Mouse (Mus musculus) frontal cortex, adult (tissue): Measurements from ENCODE around the gene Ghr.

Experiments used
- ATAC-seq: cut with Nextera tagmentation; 2 replicates; pipeline ENCODE4 v1.9.2; 2017; ENCODE audit warnings: mild to moderate bottlenecking, moderate library complexity, mixed read lengths; ENCODE audit not compliant: low TSS enrichment

The Ghr gene

DNA sequence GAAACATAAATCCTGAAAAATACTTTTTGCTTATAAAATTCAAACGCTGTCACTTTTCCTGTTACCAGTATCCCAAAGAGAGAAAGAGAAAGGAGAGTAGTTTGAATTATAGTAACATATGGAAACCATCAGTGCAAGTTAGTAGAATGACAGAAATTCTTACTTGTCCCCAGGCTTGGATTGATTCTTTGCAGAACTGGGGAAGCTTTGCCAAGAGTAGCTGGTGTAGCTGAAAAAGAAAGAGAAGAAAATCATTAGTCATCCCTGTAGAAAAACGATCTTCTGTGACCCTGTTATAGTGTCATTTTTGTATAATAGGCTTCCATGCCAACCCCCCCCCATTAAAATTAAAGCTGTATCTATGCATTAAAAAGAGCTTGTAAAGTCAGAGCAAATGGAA, 194.8 kb downstream of the Ghr start:
- ATAC-seq = no peak

GRCm38 (mm10) chr15:3383788-3384187, 199.5 kb downstream of the Ghr start:
- ATAC-seq = no peak

- ATAC-seq = no peak
Measured at GRCm38 (mm10) chr15:3381413-3381812, 201.9 kb downstream of the Ghr start.

DNA sequence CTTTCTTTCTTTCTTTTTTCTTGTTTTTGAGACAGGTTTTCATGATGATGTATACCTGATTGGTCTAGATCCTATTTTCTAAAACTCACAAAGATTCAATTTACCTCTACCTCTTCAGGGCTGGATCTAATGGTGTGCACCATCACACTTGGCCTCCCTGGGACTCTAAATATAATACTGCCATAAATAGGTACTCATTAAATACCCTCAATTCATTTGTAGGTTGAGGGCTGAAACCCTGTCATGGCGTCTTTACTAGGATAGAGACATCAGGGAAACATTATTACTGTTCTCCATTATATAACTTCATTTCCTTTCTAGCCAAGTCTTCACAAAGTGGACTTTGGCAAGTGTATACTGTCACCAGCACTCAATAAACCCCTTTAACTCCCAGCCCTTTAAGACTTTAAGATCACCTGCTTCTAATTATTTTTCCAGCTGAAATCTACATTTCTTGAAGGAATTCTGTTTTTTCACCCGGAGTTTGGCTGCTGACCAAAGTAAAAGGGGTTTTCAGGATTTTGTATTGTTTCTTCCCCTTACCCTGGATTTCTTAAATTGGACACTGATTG, 214.9 kb downstream of the Ghr start:
- ATAC-seq = no peak

DNA sequence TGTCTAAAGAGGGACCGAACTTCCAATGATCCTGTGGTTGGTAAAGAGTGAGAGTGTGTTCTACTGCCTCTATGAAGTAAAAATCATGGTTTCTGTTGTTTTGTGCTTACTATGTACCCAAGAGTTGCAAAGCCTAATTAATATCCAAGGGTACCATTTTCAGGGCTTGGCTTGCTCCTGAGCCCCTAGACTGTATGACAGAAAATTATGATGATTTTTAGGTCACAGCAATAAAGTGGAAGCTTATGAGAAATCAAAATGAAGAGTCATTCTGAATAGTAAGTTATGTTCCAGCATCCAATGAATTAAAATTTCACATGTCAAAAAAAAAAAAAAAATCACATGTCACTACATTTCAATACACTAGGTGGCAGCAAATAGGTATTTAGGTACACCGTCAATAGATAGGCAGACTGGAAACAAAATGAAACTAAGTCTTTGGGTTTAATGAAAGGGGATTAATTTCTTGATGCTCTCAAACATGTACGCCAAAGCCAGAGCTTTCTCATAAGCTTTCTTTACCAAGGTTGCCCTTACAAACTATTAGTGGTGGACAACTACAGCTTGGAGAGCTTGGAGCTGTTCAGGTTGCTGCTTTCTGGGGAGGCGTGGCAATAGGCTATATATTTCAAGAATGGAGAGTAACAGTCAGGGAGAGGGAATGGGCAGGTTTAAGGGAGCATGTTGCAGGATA, 227.1 kb downstream of the Ghr start:
- ATAC-seq = peak; percentile 64

DNA sequence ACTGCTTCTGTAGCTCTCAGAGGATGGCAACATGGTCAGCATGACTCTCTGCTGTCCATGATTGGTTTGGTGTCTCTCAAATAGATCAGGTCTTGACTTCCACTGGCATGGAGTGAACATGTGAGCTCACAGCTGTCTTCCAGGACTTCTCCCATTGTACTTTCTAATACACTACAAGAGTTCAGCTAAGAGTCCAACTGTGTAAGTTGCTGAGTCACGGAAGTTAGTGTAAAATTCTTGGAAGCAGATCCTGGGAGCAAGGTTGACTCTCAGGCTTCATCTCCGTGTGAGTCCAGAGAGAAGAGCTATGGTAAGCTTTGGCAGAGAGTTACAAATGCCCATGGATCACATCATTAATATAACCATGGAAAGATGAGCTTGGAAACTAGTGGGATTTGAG, 229.6 kb downstream of the Ghr start:
- ATAC-seq = no peak

GRCm38 (mm10) chr15:3349306-3350064, 233.8 kb downstream of the Ghr start:
- ATAC-seq = no peak

DNA sequence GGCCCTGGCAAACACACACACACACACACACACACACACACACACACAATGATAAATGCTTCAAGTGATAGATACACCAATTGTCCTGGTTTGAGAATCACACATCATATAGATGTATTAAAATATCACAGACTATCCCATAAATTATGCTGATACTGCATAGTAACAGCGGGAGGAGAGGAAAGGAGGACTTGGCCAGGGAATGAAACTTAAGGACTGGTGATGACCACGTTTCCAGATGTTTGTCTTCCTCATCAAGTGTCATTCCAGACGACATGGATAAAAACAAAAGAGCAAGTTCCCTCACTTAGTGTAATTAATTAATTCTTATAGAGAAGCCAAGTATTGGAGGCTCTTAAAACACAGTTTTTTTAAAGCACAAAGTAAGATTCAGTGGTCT, 236.6 kb downstream of the Ghr start:
- no peak for ATAC-seq

DNA sequence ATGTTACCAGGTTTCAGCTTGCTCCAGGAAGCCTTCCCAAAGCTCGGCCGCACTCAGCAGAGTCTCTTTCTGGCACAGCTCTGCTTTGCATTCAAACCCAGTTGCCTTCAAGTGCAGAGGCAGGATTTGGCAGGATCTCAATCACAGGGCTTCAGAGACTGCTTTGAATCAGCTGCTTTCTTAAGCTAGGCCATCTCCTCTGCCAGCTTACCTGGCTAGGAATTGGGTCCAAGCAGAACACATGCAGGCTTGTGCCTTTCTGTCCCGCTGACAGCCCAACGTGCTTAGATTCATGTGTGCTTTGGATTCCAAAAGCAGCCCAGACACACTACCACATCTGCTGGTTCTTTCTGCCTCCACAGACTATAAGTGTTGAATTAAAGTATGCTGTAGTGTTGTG, 238.7 kb downstream of the Ghr start:
- peak; percentile 98 for ATAC-seq

- no peak for ATAC-seq
Measured at GRCm38 (mm10) chr15:3341806-3342582, 241.3 kb downstream of the Ghr start.

DNA sequence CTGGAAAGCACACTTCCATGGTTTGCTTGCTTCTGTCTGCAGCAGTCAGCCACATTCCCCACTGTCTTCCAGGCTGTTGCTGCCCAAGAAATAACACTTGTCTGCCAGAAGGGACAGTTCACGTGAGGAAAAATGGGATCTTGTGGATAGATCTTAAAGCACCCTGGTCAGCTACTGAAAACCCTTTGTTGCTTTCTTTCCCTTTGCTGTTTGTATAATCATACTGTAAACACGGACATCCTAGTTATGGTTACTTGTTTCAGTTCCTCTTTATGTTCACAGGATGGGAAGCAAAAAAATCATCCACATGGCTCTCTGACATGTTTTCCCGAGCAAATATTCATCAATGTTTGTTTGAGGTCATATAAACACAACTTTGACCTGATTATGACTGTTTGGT, 243.4 kb downstream of the Ghr start:
- ATAC-seq = no peak

DNA sequence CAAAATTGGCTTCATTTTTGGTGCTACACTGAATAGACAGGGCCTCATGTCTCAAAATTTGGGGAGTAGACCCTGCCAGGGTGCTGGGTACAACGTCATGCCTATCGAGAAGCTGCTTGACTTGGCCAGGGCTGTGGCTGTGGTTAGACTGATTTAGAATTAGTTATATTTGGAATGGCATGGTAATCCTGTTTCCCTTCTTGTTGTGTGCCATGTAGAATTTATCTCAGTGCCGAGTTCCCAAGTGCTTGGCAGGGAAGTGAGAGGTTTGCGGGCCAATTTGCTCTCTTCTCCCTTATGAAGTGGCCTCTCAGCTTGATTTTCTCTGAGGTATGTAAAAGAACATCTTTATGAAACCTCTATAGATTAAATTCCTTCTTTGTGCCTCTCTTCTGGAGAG, 250.8 kb downstream of the Ghr start:
- ATAC-seq = no peak

- ATAC-seq = no peak
Measured at GRCm38 (mm10) chr15:3331813-3332212, 251.5 kb downstream of the Ghr start.

- ATAC-seq = no peak
Measured at GRCm38 (mm10) chr15:3330291-3330690, 253.0 kb downstream of the Ghr start.

- no peak for ATAC-seq
Measured at GRCm38 (mm10) chr15:3323041-3323440, 260.3 kb downstream of the Ghr start.

DNA sequence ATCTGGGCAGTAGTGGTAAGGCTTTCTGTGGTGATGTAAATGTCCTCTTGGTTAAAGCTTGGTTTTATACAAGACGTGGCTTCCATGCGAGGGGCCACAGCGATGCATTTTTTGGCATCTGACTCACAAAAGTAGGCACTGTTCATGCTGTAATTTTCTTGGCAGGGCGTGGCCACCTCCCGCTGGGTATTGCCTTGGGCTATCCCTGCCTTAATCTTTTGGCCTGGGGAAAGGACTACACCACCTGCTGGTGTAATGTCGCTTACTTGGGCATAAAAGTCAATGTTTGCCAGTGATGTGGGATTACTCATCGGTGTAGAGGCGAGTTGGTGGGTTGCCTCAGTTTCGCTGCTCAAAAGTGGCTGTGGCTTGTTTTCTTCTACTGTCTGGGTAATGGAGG, 263.4 kb downstream of the Ghr start:
- no peak for ATAC-seq

DNA sequence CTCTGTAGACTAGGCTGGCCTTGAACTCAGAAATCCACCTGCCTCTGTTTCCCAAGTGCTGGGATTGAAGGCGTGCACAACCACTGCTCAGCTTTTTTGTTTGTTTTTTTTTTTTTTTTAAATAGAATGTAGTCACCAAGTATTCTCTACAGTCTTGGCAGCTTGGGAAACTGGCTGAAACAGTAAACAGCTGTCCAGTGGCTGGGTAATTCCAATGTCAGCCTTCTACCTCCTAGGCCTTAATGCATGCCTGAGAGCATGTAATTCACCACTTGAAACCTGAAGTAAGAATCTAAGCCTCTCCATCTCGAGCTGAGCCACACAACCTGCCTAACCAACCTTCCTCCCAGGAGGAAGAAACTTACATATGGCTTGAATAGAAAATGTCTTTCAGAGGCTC, 266.7 kb downstream of the Ghr start:
- no peak for ATAC-seq

DNA sequence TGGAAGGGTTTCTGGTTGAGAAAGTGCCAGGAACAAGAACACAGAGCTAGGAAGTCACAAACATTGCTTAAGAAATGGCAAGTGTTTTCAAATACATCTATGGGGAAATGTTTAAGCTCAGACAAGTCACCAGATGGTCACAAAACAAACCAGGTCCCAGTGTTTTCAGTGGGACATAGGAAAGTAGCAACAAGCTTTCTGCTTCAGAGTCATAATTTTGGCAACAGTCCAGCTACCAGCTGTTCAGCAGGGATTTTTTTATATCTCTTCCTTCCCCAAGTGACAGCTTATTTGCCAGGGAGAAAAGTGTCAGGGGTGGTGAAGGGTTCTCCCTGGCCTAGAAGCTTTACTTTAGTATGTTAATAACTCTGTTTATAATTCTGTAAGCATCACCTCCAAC, 270.4 kb downstream of the Ghr start:
- no peak; the same call in 1 of the 2 replicates for ATAC-seq

DNA sequence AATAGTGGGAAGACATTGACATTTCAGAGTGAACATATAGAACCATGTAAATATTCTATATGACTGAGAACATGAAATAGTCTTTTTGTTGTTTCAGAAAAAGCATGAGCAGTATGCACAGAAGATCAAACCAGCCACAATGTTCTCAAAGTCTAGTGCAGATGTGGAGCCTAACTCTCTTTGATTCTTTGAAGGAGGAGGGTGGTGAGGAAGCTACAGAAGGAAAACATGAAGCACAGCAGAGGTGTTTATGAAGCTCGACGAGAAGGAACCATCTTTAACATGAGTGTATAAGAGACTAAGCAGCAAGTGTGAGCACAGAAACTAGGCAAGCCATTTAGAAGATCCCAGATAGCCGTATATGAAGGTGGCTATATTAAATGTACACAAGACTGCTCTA, 273.4 kb downstream of the Ghr start:
- no peak for ATAC-seq

GRCm38 (mm10) chr15:3303426-3303825, 279.9 kb downstream of the Ghr start, which contains the start of gene Ccdc152:
Gene Ccdc152 (minus strand): TSS chr15:3303526.
- ATAC-seq = no peak

DNA sequence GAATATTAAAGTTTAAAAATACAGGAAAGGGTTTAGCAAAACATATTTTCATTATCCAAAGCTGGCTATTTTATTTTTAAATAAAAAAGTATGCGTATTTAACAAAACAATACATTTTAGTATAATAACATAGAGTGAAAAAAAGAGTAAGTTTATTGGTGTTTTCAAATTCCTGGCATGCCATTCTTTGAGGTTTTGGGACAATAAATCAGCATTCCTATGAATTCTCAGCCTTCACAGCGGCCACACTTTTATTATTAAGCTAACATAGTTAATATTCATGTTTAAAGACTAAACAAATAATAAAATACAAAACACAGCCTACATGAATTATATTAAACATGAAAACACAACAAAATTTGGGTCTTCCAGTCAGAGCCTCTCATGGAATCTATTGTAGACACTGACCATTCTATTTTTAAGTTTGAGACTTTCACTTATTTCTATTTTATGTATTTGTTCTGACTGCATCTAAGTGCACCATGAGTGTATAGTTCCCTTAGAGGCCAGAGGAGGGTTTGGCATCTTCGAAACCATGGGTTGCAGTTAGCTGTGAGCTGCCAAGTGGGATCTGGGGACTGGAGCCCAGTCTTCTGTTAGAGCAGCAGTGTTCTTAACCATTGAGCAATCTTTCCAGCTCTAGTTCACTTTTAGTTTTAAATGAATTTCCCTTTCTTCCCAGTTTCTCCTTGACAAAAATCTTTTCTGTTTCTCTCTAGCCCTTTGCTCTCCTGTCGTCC, 282.8 kb downstream of the Ghr start:
- no peak for ATAC-seq

DNA sequence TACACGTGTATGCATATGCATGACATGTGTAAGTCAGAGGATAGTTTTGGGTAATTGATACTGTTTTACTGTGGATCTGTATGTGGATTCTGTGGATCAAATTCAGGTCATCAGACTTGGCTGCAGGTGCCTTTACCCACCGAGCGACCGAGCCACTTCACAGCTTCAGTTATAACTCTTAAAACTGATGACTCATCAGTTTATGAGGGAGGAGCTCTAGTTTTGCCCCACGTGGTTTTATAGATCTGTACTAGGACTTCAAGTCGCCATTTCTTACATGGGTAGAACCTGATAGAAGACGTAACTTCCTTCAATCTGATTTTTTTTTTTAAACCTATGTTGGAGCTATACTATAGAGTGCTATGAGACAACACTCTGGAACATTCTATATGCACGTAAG, 285.7 kb downstream of the Ghr start:
- no peak for ATAC-seq
